Mouse (Mus musculus) liver, adult (tissue): Measurements from ENCODE around the gene Hdac9.

Experiments used
- GATA4 ChIP-seq: IDR thresholded peaks from 2 replicates; pipeline ENCODE4 v1.6.1; 2014; ENCODE audit warnings: mild to moderate bottlenecking, low read length; ENCODE audit not compliant: insufficient replicate concordance

Gene Hdac9

GRCm38 (mm10) chr12:34516769-34517562 lies 399.9 kb downstream of the Hdac9 start:
- no peak for TF ChIP-seq GATA4

GRCm38 (mm10) chr12:34506345-34506744 lies 410.6 kb downstream of the Hdac9 start:
- TF ChIP-seq GATA4: no peak

GRCm38 (mm10) chr12:34498751-34499626 lies 417.9 kb downstream of the Hdac9 start:
- no peak for TF ChIP-seq GATA4

- TF ChIP-seq GATA4: no peak
Measured at GRCm38 (mm10) chr12:34498331-34498730, 418.6 kb downstream of the Hdac9 start.

GRCm38 (mm10) chr12:34497702-34498101 lies 419.2 kb downstream of the Hdac9 start:
- no peak for TF ChIP-seq GATA4

GRCm38 (mm10) chr12:34495940-34496339 lies 421.0 kb downstream of the Hdac9 start:
- TF ChIP-seq GATA4: no peak

GRCm38 (mm10) chr12:34489629-34490028 lies 427.3 kb downstream of the Hdac9 start:
- no peak for TF ChIP-seq GATA4

- TF ChIP-seq GATA4: no peak
Measured at GRCm38 (mm10) chr12:34487666-34488065, 429.2 kb downstream of the Hdac9 start.

GRCm38 (mm10) chr12:34487021-34487420 lies 429.9 kb downstream of the Hdac9 start:
- no peak for TF ChIP-seq GATA4

- TF ChIP-seq GATA4: no peak
Measured at GRCm38 (mm10) chr12:34486016-34486415, 430.9 kb downstream of the Hdac9 start.

GRCm38 (mm10) chr12:34481702-34482101 lies 435.2 kb downstream of the Hdac9 start:
- no peak for TF ChIP-seq GATA4

GRCm38 (mm10) chr12:34472949-34473651 lies 443.8 kb downstream of the Hdac9 start:
- TF ChIP-seq GATA4: no peak

GRCm38 (mm10) chr12:34472542-34472941 lies 444.4 kb downstream of the Hdac9 start:
- no peak for TF ChIP-seq GATA4

GRCm38 (mm10) chr12:34461728-34462127 lies 455.2 kb downstream of the Hdac9 start:
- TF ChIP-seq GATA4: no peak

- no peak for TF ChIP-seq GATA4
Measured at GRCm38 (mm10) chr12:34452643-34453042, 464.3 kb downstream of the Hdac9 start.
